Mouse (Mus musculus) CD4-positive, CD25-positive, alpha-beta regulatory T cell, adult 4 months (primary cell): ENCODE results near the gene Galntl6. TPM values are rescaled to one million over a fixed set of nuclear protein-coding genes. Genes with fewer than 3 reads are reported as not detected.

Experiments used
- ATAC-seq: one replicate; pipeline ENCODE4 v1.8.0; 2017
- polyA plus RNA-seq, 2 experiments: library from polyadenylated mRNA; unstranded; fragments of 100-300 nt; shearing (Covaris generic); gene quantifications; one replicate each; pipeline ENCODE4 v1.2.1; 2017

Galntl6 gene
- polyA plus RNA-seq, 2 experiments from 2014 or later, result not detected

- no peak for ATAC-seq
These were observed 954.1 kb downstream of the Galntl6 start for GRCm38 (mm10) chr8:57958121-57958901.

GRCm38 (mm10) chr8:57955501-57955900, 956.9 kb downstream of the Galntl6 start:
- no peak for ATAC-seq

- no peak for ATAC-seq
These were observed 971.3 kb downstream of the Galntl6 start for GRCm38 (mm10) chr8:57941113-57941512.

- no peak for ATAC-seq
These were observed 972.5 kb downstream of the Galntl6 start for GRCm38 (mm10) chr8:57939856-57940420.

GRCm38 (mm10) chr8:57939177-57939855, 973.1 kb downstream of the Galntl6 start:
- no peak for ATAC-seq

- no peak for ATAC-seq
These were observed 985.4 kb downstream of the Galntl6 start for GRCm38 (mm10) chr8:57927074-57927473.

GRCm38 (mm10) chr8:57923556-57923955, 988.9 kb downstream of the Galntl6 start:
- no peak for ATAC-seq

- no peak for ATAC-seq
These were observed 989.3 kb downstream of the Galntl6 start for GRCm38 (mm10) chr8:57923130-57923529.

- ATAC-seq, result no peak
These were observed 990.0 kb downstream of the Galntl6 start for GRCm38 (mm10) chr8:57922214-57923070.

- ATAC-seq, result no peak
These were observed 992.0 kb downstream of the Galntl6 start for GRCm38 (mm10) chr8:57920326-57920903.

GRCm38 (mm10) chr8:57918720-57919640, 993.5 kb downstream of the Galntl6 start:
- no peak for ATAC-seq

- ATAC-seq, result no peak
These were observed 1019.1 kb downstream of the Galntl6 start for GRCm38 (mm10) chr8:57893360-57893759.

GRCm38 (mm10) chr8:57892115-57892514, 1020.3 kb downstream of the Galntl6 start:
- ATAC-seq, result no peak

- no peak for ATAC-seq
These were observed 1022.3 kb downstream of the Galntl6 start for GRCm38 (mm10) chr8:57890159-57890558.

GRCm38 (mm10) chr8:57888831-57889230, 1023.6 kb downstream of the Galntl6 start:
- no peak for ATAC-seq

- no peak for ATAC-seq
These were observed 1033.0 kb downstream of the Galntl6 start for GRCm38 (mm10) chr8:57879452-57879851.

GRCm38 (mm10) chr8:57849074-57849473, 1063.4 kb downstream of the Galntl6 start:
- no peak for ATAC-seq

GRCm38 (mm10) chr8:57843461-57843860, 1069.0 kb downstream of the Galntl6 start:
- no peak for ATAC-seq

- ATAC-seq, result no peak
These were observed 1069.7 kb downstream of the Galntl6 start for GRCm38 (mm10) chr8:57842462-57843391.

GRCm38 (mm10) chr8:57841446-57841845, 1071.0 kb downstream of the Galntl6 start:
- ATAC-seq, result no peak
